Mouse (Mus musculus): ENCODE results near the gene Tpr.

Gene Tpr

DNA sequence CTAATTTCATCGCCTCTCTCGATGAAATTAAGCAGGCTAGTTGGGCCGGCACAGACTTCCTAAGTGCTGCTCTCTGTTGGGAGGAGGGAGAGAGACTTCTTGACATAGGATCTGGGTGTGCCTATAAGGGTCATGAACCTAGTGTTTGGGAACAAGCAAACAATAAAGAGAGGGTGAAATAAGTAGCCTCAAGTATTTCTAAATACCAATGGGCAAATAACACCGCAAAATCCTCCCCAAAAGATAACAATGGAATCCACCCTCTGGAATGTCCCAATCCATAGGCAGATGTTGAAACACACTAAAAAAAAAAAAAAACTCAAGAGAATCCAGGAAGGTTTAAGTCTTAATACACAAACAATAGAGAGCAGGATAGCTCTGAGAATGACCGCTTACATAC is 70.4 kb downstream of the Tpr start:
- DNase-seq (ENCODE audit: low spot score), result no peak

GRCm38 (mm10) chr1:150463691-150464090 is 71.1 kb downstream of the Tpr start:
- DNase-seq (ENCODE audit: low spot score), result no peak

DNA sequence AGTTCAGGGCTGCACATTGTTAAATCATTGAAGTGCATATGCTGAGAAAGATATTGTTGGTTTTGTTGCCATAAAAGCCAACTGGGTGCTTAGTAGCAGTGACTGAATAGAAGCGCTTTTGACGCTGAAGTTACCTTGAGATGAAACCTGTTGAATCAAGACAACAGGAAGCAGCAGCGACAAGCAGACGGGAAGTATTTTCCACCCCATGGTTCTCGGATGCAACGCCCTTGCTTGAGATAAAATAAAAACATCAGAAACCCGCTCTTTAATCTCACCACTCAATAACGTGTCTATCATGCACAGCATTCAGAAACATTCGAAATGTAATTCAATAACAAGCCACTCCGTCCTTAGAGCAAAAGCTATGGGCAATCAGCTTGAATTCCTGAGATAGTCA is 72.7 kb downstream of the Tpr start:
- DNase-seq (ENCODE audit: low spot score), result no peak

- no peak for DNase-seq (ENCODE audit: low spot score)
These were observed 73.5 kb downstream of the Tpr start, which contains the start of gene Prg4 for GRCm38 (mm10) chr1:150466132-150466531. Gene Prg4 (minus strand): TSS chr1:150466165.

DNA sequence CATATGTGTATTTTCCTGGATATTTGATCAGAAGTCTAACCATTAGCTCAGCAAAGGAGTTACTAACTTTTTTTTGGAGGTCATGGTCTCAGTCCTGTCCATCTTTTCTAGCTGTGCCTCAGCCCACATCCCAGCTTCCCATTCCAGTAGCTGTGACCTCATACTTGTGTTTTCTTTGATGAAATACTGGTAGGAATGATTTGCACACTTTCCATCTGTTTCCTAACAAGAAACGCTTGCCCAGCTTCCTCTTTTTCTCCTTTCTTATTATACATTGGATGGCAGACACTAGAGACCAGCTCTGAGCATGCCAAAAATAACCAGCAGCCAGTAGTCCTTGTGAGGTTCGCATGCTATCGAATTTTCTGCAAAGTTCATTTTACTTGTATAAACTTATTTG is 77.4 kb downstream of the Tpr start:
- no peak for DNase-seq (ENCODE audit: low spot score)

- no peak for DNase-seq (ENCODE audit: low spot score)
These were observed 79.9 kb downstream of the Tpr start for GRCm38 (mm10) chr1:150472525-150472924.

DNA sequence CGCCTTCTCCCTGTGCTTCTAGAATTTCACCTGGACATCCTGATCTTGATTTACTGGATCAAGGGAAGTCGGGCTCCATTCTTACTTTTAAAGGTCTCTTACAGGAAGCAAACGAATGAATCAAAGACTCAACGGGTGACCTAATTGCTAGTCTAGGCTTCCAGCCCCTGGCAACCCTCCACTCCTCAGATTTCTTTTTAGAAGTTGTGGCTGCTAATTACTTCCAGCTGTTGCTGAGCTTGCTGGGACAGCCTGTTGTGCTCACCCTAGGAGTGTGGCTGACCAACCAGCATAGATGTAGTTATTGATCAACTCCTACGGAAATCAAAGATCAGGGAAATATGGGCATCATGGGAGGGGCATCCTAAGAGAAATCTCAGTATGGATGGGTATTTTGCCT is 88.0 kb downstream of the Tpr start:
- DNase-seq (ENCODE audit: low spot score), result peak; percentile 76

- DNase-seq (ENCODE audit: low spot score), result no peak
These were observed 96.5 kb downstream of the Tpr start for GRCm38 (mm10) chr1:150489148-150489547.

- no peak for DNase-seq (ENCODE audit: low spot score)
These were observed 104.1 kb downstream of the Tpr start for GRCm38 (mm10) chr1:150496626-150497302.

- DNase-seq (ENCODE audit: low spot score), result no peak
These were observed 105.1 kb downstream of the Tpr start for GRCm38 (mm10) chr1:150497690-150498089.

DNA sequence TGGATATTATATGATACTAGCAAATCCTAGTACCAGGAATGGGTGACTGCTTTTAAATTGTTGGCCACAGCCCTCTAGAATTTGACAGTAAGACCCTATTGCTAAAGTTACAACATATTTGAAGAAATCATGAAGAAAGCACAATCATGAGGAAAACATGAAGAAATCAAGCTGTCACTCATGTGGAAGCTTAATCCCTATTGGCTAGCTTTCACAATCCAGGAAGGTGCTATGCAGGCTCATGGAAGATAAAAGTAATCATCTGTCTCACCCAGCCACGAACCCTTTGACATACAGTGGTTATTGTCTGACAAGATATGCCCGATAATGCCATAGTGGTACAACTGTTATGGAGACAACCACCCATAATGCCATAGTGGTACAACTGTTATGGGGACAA is 105.5 kb downstream of the Tpr start:
- DNase-seq (ENCODE audit: low spot score), result no peak
